Mouse (Mus musculus): ENCODE data around the gene Mindy2. TPM values are rescaled to one million over a fixed set of nuclear protein-coding genes. Genes with fewer than 3 reads are reported as not detected.

Gene Mindy2
- polyA plus RNA-seq, 2 experiments = 7.8 to 13.7 TPM

GRCm38 (mm10) chr9:70695723-70696122, 38.7 kb upstream of the Mindy2 start:
- ATAC-seq (ENCODE audit: insufficient read depth) (peak; percentile 46; the same call in 1 of the 2 replicates), DNase-seq (ENCODE audit: low read depth in 3 of 3, low spot score in 3 of 3) (no peak)
- H3K27me3 ChIP-seq (ENCODE audit: control insufficient read depth, insufficient read depth, low read length) = no peaks in the 10 kb centered on the region
- WGBS (ENCODE audit: insufficient replicate concordance) = 56% methylated on average over 2 of the region's 2 CpGs
- no peak overlapping the region for H3K4me2 ChIP-seq (ENCODE audit: low read depth)
- no peaks in the 10 kb centered on the region for H3K36me3 ChIP-seq (replicated peaks; ENCODE audit: control insufficient read depth, insufficient read depth, low read depth)
- H3K4me3 ChIP-seq (ENCODE audit: insufficient read depth in 1 of 2, low read depth in 2 of 2, low read length in 2 of 2) = no peak overlapping the region
- H3K9me3 ChIP-seq (ENCODE audit: control insufficient read depth, low read length) = no peaks in the 10 kb centered on the region
- peaks cover 36 to 51% of the 10 kb centered on the region in 2 experiments for H3K4me1 ChIP-seq (replicated peaks; ENCODE audit: control insufficient read depth in 2 of 2, insufficient read depth in 2 of 2, low read length in 1 of 2)
- H3K9ac ChIP-seq (replicated peaks) = no peak overlapping the region
- peak; percentile 13; the same call in 1 of the 2 replicates for TF ChIP-seq CTCF (IDR thresholded peaks at IDR 0.05; ENCODE audit: low read depth)
- TF ChIP-seq EP300 (IDR thresholded peaks at IDR 0.05; ENCODE audit: low read depth) = no peak
- no peak overlapping the region for H3K27ac ChIP-seq

DNA sequence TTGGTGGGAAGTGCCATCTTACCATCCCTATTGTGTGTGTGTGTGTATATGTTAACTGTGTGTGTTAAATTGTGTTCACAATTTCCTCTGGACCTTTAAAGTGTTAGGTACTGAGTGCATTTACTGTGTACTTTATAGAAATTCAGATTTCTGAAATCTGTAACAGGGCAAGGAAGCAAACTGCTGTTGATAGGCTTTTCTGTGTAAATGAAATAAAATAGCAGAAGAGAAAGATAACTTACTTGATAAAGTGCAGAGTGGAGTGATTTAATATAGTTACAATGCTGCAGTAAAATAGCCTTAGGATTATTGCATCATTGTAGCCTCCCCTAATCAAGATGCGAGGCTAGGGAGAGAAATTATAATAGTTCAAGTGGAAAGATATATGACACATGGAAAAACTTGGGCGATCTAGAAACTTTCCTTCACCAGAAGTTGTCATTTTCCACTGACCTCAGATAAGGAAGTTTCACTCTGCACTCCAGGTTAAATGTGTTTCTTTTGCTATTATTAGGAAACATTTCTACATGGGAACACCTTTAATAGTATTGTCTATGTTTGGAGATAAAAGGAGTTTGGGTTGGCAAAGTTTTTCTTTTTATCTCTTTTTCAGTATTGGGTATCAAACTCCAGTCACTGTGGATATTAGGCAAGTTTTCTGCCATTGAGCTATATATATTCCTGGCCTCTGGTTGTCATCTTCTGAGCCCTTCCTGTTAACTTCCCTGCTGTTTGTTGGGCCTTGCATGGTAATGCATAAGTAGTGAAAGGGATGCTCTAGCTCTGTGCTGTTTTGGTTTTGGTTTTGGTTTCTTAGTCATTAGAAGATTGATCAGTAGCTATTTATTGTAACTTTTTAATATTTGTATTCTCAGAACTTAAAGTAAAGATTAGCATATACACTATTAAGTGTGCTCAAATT, 35.1 kb upstream of the Mindy2 start:
- H3K36me3 ChIP-seq (replicated peaks; ENCODE audit: control insufficient read depth, insufficient read depth, low read depth) = no peaks in the 10 kb centered on the region
- no peaks in the 10 kb centered on the region for H3K27me3 ChIP-seq (ENCODE audit: control insufficient read depth, insufficient read depth, low read length)
- DNase-seq (ENCODE audit: low read depth in 3 of 3, low spot score in 3 of 3) = no peak
- H3K4me3 ChIP-seq (ENCODE audit: insufficient read depth in 1 of 2, low read depth in 2 of 2, low read length in 2 of 2) = no peak overlapping the region
- H3K4me1 ChIP-seq (replicated peaks; ENCODE audit: control insufficient read depth in 2 of 2, insufficient read depth in 2 of 2, low read length in 1 of 2) = peaks cover 44 to 59% of the 10 kb centered on the region in 2 experiments
- no peak for ATAC-seq (ENCODE audit: insufficient read depth)
- H3K9ac ChIP-seq (replicated peaks) = no peak overlapping the region
- H3K4me2 ChIP-seq (ENCODE audit: low read depth) = no peak overlapping the region; the same call in 1 of the 2 replicates
- no peak overlapping the region for H3K27ac ChIP-seq
- TF ChIP-seq CTCF (IDR thresholded peaks at IDR 0.05; ENCODE audit: low read depth) (no peak), EP300 (IDR thresholded peaks at IDR 0.05; ENCODE audit: low read depth) (no peak)
- H3K9me3 ChIP-seq (ENCODE audit: control insufficient read depth, low read length) = no peaks in the 10 kb centered on the region
- WGBS (ENCODE audit: insufficient replicate concordance) = 37% methylated on average over 2 of the region's 2 CpGs

DNA sequence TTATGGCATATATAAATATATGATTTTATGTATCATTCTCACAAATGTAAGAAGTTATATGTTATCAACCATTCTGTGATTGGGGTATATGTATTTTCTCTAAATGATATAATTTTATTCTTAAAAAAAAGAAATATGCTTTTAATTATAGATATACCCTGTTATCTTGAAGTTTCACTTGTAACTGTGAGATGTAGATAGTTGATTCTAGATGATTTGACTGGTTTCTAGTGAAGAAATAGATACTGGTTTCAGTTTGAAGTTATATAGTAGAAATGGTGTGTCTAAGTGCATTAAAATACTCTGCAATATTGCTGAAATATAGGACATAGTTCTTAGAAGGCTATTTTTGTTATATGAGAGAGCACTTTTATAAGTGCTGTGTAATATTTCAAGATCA, 33.6 kb upstream of the Mindy2 start:
- DNase-seq (ENCODE audit: low read depth in 3 of 3, low spot score in 3 of 3) (peak in 2 of 3 experiments; percentile 57 to 63), ATAC-seq (ENCODE audit: insufficient read depth) (no peak)
- H3K36me3 ChIP-seq (replicated peaks; ENCODE audit: control insufficient read depth, insufficient read depth, low read depth) = no peaks in the 10 kb centered on the region
- TF ChIP-seq EP300 (IDR thresholded peaks at IDR 0.05; ENCODE audit: low read depth) = peak; percentile 73
- TF ChIP-seq CTCF (IDR thresholded peaks at IDR 0.05; ENCODE audit: low read depth) = no peak
- H3K27me3 ChIP-seq (ENCODE audit: control insufficient read depth, insufficient read depth, low read length) = no peaks in the 10 kb centered on the region
- peaks cover 42 to 62% of the 10 kb centered on the region in 2 experiments for H3K4me1 ChIP-seq (replicated peaks; ENCODE audit: control insufficient read depth in 2 of 2, insufficient read depth in 2 of 2, low read length in 1 of 2)
- H3K9ac ChIP-seq (replicated peaks) = no peak overlapping the region
- no peak overlapping the region for H3K27ac ChIP-seq
- no peak overlapping the region for H3K4me3 ChIP-seq (ENCODE audit: insufficient read depth in 1 of 2, low read depth in 2 of 2, low read length in 2 of 2)
- no peak overlapping the region for H3K4me2 ChIP-seq (ENCODE audit: low read depth)
- no peaks in the 10 kb centered on the region for H3K9me3 ChIP-seq (ENCODE audit: control insufficient read depth, low read length)

DNA sequence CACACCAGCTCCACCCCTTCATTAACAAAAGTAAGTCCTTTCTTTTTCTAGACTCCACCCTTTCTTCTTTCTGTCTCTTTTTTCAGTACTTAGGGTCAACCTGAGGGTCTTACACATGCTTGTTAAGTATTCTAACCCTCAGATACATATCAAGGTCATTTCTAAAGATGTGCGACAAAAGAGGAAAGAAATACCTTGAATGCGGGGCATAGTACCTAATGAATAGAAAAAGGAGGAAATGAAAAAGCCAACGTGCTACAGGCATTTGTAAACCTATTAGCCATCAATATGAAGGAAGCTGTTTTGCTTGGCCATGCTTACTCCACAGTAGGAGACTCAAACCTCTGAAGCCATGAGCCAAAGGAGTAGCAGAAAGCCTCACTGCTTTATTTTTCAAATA, 33.0 kb upstream of the Mindy2 start:
- DNase-seq (ENCODE audit: low read depth in 3 of 3, low spot score in 3 of 3) (no peak), ATAC-seq (ENCODE audit: insufficient read depth) (no peak)
- Histone ChIP-seq H3K36me3 (replicated peaks; ENCODE audit: control insufficient read depth, insufficient read depth, low read depth) (no peaks in the 10 kb centered on the region), H3K9me3 (ENCODE audit: control insufficient read depth, low read length) (no peaks in the 10 kb centered on the region), H3K27ac (no peak overlapping the region), H3K4me2 (ENCODE audit: low read depth) (peak overlapping the region; percentile 46), H3K4me3 (ENCODE audit: insufficient read depth in 1 of 2, low read depth in 2 of 2, low read length in 2 of 2) (no peak overlapping the region), H3K4me1 (replicated peaks; ENCODE audit: control insufficient read depth in 2 of 2, insufficient read depth in 2 of 2, low read length in 1 of 2) (peaks cover 38 to 63% of the 10 kb centered on the region in 2 experiments), H3K9ac (replicated peaks) (no peak overlapping the region), H3K27me3 (ENCODE audit: control insufficient read depth, insufficient read depth, low read length) (no peaks in the 10 kb centered on the region)
- TF ChIP-seq EP300 (IDR thresholded peaks at IDR 0.05; ENCODE audit: low read depth) (no peak), CTCF (IDR thresholded peaks at IDR 0.05; ENCODE audit: low read depth) (no peak)
- 54% methylated on average over 3 of the region's 3 CpGs for WGBS (ENCODE audit: insufficient replicate concordance)

- H3K9ac ChIP-seq (replicated peaks) = no peak overlapping the region
- H3K36me3 ChIP-seq (replicated peaks; ENCODE audit: control insufficient read depth, insufficient read depth, low read depth) = no peaks in the 10 kb centered on the region
- no peak overlapping the region; the same call in 1 of the 2 replicates for H3K4me2 ChIP-seq (ENCODE audit: low read depth)
- ATAC-seq (ENCODE audit: insufficient read depth) (peak; percentile 58; the same call in 1 of the 2 replicates), DNase-seq (ENCODE audit: low read depth in 3 of 3, low spot score in 3 of 3) (no peak)
- 47% methylated on average over 2 of the region's 2 CpGs for WGBS (ENCODE audit: insufficient replicate concordance)
- no peak for TF ChIP-seq EP300 (IDR thresholded peaks at IDR 0.05; ENCODE audit: low read depth)
- no peak for TF ChIP-seq CTCF (IDR thresholded peaks at IDR 0.05; ENCODE audit: low read depth)
- no peak overlapping the region for H3K4me3 ChIP-seq (ENCODE audit: insufficient read depth in 1 of 2, low read depth in 2 of 2, low read length in 2 of 2)
- H3K4me1 ChIP-seq (replicated peaks; ENCODE audit: control insufficient read depth in 2 of 2, insufficient read depth in 2 of 2, low read length in 1 of 2) = peaks cover 38 to 58% of the 10 kb centered on the region in 2 experiments
- H3K27me3 ChIP-seq (ENCODE audit: control insufficient read depth, insufficient read depth, low read length) = no peaks in the 10 kb centered on the region
- peak overlapping the region; percentile 42 for H3K27ac ChIP-seq
- H3K9me3 ChIP-seq (ENCODE audit: control insufficient read depth, low read length) = no peaks in the 10 kb centered on the region
These were observed 31.5 kb upstream of the Mindy2 start for GRCm38 (mm10) chr9:70688301-70688968.
